Mouse (Mus musculus): ENCODE results near the gene Cmah.

Cmah gene

DNA sequence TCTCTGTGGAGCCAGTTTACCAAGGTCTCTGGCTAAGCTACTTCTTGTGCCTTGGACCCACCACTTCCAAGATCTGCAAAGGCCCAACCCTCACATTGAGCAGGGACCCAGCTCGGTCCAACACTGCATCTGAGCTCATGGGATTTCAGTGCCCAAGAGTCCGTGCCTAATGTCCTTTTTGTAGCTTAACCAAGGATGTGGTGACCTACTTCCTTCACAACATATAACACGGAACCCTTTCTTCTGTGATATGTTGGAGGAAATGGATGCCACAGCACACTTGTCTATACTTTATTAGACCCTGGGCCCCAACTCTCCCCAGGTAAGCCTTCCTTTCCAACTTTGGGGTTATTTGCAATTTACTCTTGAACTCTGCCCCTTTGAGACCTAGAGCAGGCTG, 186.5 kb downstream of the Cmah start:
- no peak for DNase-seq (ENCODE audit: low spot score in 2 of 2)

DNA sequence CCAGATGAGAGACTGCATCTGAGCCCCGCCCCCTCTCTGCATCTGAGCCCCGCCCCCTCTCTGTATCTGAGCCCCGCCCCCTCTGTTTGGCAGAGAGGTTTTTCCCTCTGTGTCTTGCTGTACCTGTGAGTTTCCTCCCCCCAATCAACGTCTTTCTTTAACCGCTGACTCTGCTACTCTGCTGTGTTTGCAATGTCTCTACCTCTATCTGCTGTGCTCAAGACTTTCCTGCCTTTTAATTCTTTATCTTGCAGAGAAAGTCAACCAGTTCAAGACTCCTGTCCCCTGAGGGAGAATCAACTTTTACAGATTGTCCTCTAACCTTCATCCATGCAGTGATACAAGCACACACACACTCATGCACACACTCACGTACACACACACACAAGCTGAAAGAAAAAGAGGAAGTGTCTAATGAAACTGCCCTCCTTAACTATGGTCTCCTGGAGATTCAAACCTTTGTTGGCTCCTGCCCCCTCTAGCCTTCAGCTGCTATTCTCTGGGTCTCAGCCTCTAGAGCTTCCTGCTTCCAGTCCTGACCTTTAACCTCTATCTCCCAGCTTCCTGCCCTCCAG, 188.0 kb downstream of the Cmah start:
- no peak for DNase-seq (ENCODE audit: low spot score in 2 of 2)

GRCm38 (mm10) chr13:24517757-24518156, 190.6 kb downstream of the Cmah start:
- no peak for DNase-seq (ENCODE audit: low spot score in 2 of 2)

- peak; percentile 71 to 89 for DNase-seq (ENCODE audit: low spot score in 2 of 2)
These were observed 191.7 kb downstream of the Cmah start for GRCm38 (mm10) chr13:24518887-24519286.

DNA sequence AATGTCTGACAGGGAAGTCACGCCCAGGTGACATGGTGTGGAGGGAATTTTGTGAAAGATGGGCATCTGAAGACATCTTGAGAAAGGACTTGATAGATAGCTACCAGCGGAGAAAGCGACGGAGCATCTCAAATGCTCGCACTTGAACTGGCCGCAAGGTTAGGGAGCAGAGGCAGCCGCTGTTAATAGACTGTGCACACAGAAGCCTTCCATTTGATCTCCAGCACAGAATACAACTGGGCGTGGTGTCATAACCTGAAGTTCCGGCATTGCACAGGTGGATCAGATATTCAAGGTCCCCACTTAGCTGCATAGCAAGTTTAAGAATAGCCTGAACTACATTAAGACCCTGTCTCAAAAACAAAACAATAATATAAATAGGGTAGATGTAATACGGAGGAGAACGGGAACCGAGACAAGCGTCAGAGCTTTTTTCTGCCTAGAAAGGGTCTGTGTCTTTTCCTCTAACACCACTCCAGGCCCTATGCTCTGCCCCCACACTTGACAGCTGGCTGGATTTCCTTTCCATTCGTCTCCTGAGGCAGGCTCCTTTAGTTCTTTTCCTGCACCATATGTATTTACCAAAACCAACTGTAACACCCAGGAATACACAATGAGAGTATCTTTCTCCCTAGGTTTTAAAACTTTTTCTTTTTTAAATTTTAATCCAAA, 192.9 kb downstream of the Cmah start:
- DNase-seq (ENCODE audit: low spot score in 2 of 2) = peak in 1 of 2 experiments; percentile 46

DNA sequence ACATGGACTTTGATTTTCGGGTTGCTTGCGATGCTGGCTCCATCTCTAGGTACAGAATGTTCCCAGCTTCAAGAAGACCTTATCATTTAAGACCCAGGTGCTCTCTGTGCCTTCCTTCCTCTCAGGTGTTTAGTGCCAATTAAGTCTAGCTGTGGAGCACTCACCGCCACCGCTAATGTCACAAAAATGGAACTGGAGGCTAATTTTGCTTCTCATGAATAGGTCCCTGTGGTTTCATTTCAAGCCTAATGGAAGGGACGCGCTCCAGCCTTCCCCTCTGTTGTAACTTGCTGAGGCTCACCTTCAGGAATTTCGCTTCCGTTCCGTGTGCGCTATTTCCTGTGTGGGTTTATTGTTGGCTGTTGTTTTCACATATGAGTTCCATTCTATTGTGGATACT, 193.6 kb downstream of the Cmah start:
- DNase-seq (ENCODE audit: low spot score in 2 of 2) = no peak

- DNase-seq (ENCODE audit: low spot score in 2 of 2) = no peak
These were observed 194.5 kb downstream of the Cmah start for GRCm38 (mm10) chr13:24521446-24522342.

GRCm38 (mm10) chr13:24522343-24522837, 195.2 kb downstream of the Cmah start:
- no peak for DNase-seq (ENCODE audit: low spot score in 2 of 2)

GRCm38 (mm10) chr13:24523587-24524221, 196.5 kb downstream of the Cmah start:
- DNase-seq (ENCODE audit: low spot score in 2 of 2) = no peak

DNA sequence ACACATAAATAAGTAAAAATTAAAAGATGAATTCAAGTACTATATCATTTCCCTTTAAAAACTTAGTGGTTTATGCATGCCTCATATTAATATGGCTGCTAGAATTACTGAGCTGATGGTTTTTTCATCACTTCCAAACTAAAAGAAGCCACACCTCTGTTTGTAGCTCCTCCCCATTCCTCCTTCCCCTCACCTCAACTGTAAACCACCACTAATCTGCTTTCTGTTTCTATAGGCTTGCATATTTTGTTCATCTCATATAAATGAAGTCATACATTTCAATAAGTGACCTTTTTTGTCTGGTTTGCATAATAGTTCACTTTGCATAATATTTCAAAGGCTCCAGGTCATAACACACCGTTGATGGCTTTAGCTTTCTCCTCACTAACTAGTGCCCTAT, 197.3 kb downstream of the Cmah start:
- DNase-seq (ENCODE audit: low spot score in 2 of 2) = no peak

- DNase-seq (ENCODE audit: low spot score in 2 of 2) = no peak
These were observed 198.3 kb downstream of the Cmah start for GRCm38 (mm10) chr13:24525551-24525950.

DNA sequence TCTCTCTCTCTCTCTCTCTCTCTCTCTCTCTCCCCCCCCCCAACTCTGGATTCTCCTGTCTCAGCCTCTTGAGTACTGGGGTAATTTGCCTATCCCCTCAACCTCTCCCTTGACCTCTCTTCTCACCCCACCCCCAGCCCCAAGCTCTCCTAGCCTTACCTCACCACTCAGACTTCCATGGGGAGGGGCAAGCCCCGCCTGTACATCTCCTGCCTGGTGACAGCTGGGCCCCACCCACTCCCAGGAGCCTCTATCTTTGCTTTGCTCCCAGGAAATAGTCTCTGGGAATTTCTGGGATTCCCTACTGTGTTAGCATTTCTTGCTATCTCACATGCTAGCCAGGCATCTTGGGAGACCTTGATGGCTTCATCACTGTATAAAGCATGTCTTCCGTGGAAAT, 199.7 kb downstream of the Cmah start:
- no peak for DNase-seq (ENCODE audit: low spot score in 2 of 2)

Measured in spleen, postnatal 4 days (tissue).